Mouse (Mus musculus) bone marrow macrophage, adult 2 months (primary cell): ENCODE results near the gene 4930550L24Rik.

Experiments used
- CTCF ChIP-seq: IDR thresholded peaks from 2 replicates; pipeline ENCODE4 v1.5.1; 2012; ENCODE audit warnings: low read depth, mild to moderate bottlenecking, low read length, moderate library complexity
- POLR2A ChIP-seq: IDR thresholded peaks from 2 replicates; pipeline ENCODE4 v1.6.1; 2012; ENCODE audit warnings: mild to moderate bottlenecking, low read depth, low read length, borderline replicate concordance

- TF ChIP-seq POLR2A (no peak), CTCF (no peak)
Observed at GRCm38 (mm10) chrX:58900753-58901152, 8.4 kb upstream of the 4930550L24Rik start.
